Mouse (Mus musculus): ENCODE data around the gene Gcn1l1. TPM values are rescaled to one million over a fixed set of nuclear protein-coding genes. Genes with fewer than 3 reads are reported as not detected.

Gene Gcn1l1
- polyA plus RNA-seq, 1 experiment from 2014 or later, result 48.2 TPM

- Histone ChIP-seq H3K36me3 (peaks cover 97% of the 10 kb centered on the region), H3K4me2 (replicated peaks) (no peak overlapping the region), H3K27ac (no peak overlapping the region), H3K27me3 (no peaks in the 10 kb centered on the region), H3K4me1 (no peaks in the 10 kb centered on the region), H3K9me3 (peaks cover 10% of the 10 kb centered on the region), H3K9ac (no peak overlapping the region), H3K4me3 (no peak overlapping the region)
- no peak for ATAC-seq (ENCODE audit: low FRiP score, low read depth)
- WGBS, result 94% methylated on average over 2 of the region's 2 CpGs
Measured at GRCm38 (mm10) chr5:115586780-115587179, 21.7 kb downstream of the Gcn1l1 start.

- H3K27ac ChIP-seq, result no peak overlapping the region
- no peaks in the 10 kb centered on the region for H3K27me3 ChIP-seq
- no peak overlapping the region for H3K9ac ChIP-seq
- H3K9me3 ChIP-seq, result no peaks in the 10 kb centered on the region
- WGBS, result 79% methylated on average over 11 of the region's 11 CpGs
- no peak for ATAC-seq (ENCODE audit: low FRiP score, low read depth)
- H3K4me1 ChIP-seq, result no peaks in the 10 kb centered on the region
- H3K36me3 ChIP-seq, result peaks cover 97% of the 10 kb centered on the region
- H3K4me3 ChIP-seq, result no peak overlapping the region
- no peak overlapping the region for H3K4me2 ChIP-seq (replicated peaks)
Measured at GRCm38 (mm10) chr5:115591028-115591427, 26.0 kb downstream of the Gcn1l1 start.

- no peak for ATAC-seq (ENCODE audit: low FRiP score, low read depth)
- Histone ChIP-seq H3K36me3 (peaks cover 97% of the 10 kb centered on the region), H3K4me3 (no peak overlapping the region), H3K27me3 (no peaks in the 10 kb centered on the region), H3K9ac (no peak overlapping the region), H3K4me2 (replicated peaks) (no peak overlapping the region), H3K27ac (no peak overlapping the region), H3K9me3 (no peaks in the 10 kb centered on the region), H3K4me1 (no peaks in the 10 kb centered on the region)
- 94% methylated on average over 2 of the region's 2 CpGs for WGBS
Measured at GRCm38 (mm10) chr5:115591506-115591905, 26.5 kb downstream of the Gcn1l1 start.

GRCm38 (mm10) chr5:115603561-115603960 is 38.5 kb downstream of the Gcn1l1 start:
- H3K4me3 ChIP-seq, result no peak overlapping the region
- H3K4me2 ChIP-seq (replicated peaks), result no peak overlapping the region
- H3K36me3 ChIP-seq, result peaks cover 91% of the 10 kb centered on the region
- H3K9ac ChIP-seq, result no peak overlapping the region
- H3K4me1 ChIP-seq, result no peaks in the 10 kb centered on the region
- H3K27me3 ChIP-seq, result no peaks in the 10 kb centered on the region
- 95% methylated on average over 6 of the region's 6 CpGs for WGBS
- no peaks in the 10 kb centered on the region for H3K9me3 ChIP-seq
- H3K27ac ChIP-seq, result no peak overlapping the region
- ATAC-seq (ENCODE audit: low FRiP score, low read depth), result no peak

GRCm38 (mm10) chr5:115611566-115611965 is 46.5 kb downstream of the Gcn1l1 start:
- H3K9me3 ChIP-seq, result no peaks in the 10 kb centered on the region
- H3K4me3 ChIP-seq, result no peak overlapping the region
- no peak overlapping the region for H3K27ac ChIP-seq
- WGBS, result 90% methylated on average over 11 of the region's 11 CpGs
- no peaks in the 10 kb centered on the region for H3K27me3 ChIP-seq
- no peaks in the 10 kb centered on the region for H3K4me1 ChIP-seq
- H3K9ac ChIP-seq, result no peak overlapping the region; the same call in 1 of the 2 replicates
- H3K4me2 ChIP-seq (replicated peaks), result no peak overlapping the region
- ATAC-seq (ENCODE audit: low FRiP score, low read depth), result no peak
- peaks cover 99% of the 10 kb centered on the region for H3K36me3 ChIP-seq

- Histone ChIP-seq H3K36me3 (peaks cover 100% of the 10 kb centered on the region), H3K9me3 (no peaks in the 10 kb centered on the region), H3K4me3 (no peak overlapping the region), H3K9ac (no peak overlapping the region), H3K4me1 (no peaks in the 10 kb centered on the region), H3K27me3 (no peaks in the 10 kb centered on the region), H3K27ac (no peak overlapping the region), H3K4me2 (replicated peaks) (no peak overlapping the region)
- 93% methylated on average over 9 of the region's 9 CpGs for WGBS
- no peak for ATAC-seq (ENCODE audit: low FRiP score, low read depth)
Measured at GRCm38 (mm10) chr5:115613332-115613731, 48.3 kb downstream of the Gcn1l1 start.

GRCm38 (mm10) chr5:115614948-115615347 is 49.9 kb downstream of the Gcn1l1 start:
- Histone ChIP-seq H3K4me2 (replicated peaks) (no peak overlapping the region), H3K27ac (no peak overlapping the region), H3K36me3 (peaks cover 100% of the 10 kb centered on the region), H3K9me3 (no peaks in the 10 kb centered on the region), H3K9ac (no peak overlapping the region), H3K4me1 (no peaks in the 10 kb centered on the region), H3K4me3 (no peak overlapping the region), H3K27me3 (no peaks in the 10 kb centered on the region)
- WGBS, result 85% methylated on average over 7 of the region's 7 CpGs
- ATAC-seq (ENCODE audit: low FRiP score, low read depth), result no peak

- Histone ChIP-seq H3K9me3 (no peaks in the 10 kb centered on the region), H3K27me3 (no peaks in the 10 kb centered on the region), H3K36me3 (peaks cover 87% of the 10 kb centered on the region), H3K9ac (no peak overlapping the region), H3K4me1 (no peaks in the 10 kb centered on the region), H3K4me2 (replicated peaks) (no peak overlapping the region), H3K4me3 (no peak overlapping the region), H3K27ac (no peak overlapping the region)
- no peak for ATAC-seq (ENCODE audit: low FRiP score, low read depth)
- WGBS, result 89% methylated on average over 15 of the region's 15 CpGs
Measured at GRCm38 (mm10) chr5:115619690-115620089, 54.6 kb downstream of the Gcn1l1 start.

- Histone ChIP-seq H3K27ac (no peak overlapping the region), H3K9ac (no peak overlapping the region), H3K4me3 (no peak overlapping the region), H3K9me3 (no peaks in the 10 kb centered on the region), H3K27me3 (no peaks in the 10 kb centered on the region), H3K4me1 (no peaks in the 10 kb centered on the region), H3K36me3 (peaks cover 57% of the 10 kb centered on the region), H3K4me2 (replicated peaks) (no peak overlapping the region)
- no peak for ATAC-seq (ENCODE audit: low FRiP score, low read depth)
- 83% methylated on average over 7 of the region's 7 CpGs for WGBS
Measured at GRCm38 (mm10) chr5:115622686-115623085, 57.6 kb downstream of the Gcn1l1 start.

GRCm38 (mm10) chr5:115623694-115624440 is 58.8 kb downstream of the Gcn1l1 start:
- H3K9me3 ChIP-seq, result no peaks in the 10 kb centered on the region
- H3K4me1 ChIP-seq, result no peaks in the 10 kb centered on the region
- 89% methylated on average over 9 of the region's 9 CpGs for WGBS
- no peak for ATAC-seq (ENCODE audit: low FRiP score, low read depth)
- H3K4me2 ChIP-seq (replicated peaks), result no peak overlapping the region
- no peak overlapping the region for H3K27ac ChIP-seq
- H3K36me3 ChIP-seq, result peaks cover 46% of the 10 kb centered on the region
- H3K9ac ChIP-seq, result no peak overlapping the region
- no peak overlapping the region for H3K4me3 ChIP-seq
- no peaks in the 10 kb centered on the region for H3K27me3 ChIP-seq

GRCm38 (mm10) chr5:115626237-115626886 is 61.3 kb downstream of the Gcn1l1 start:
- no peak for ATAC-seq (ENCODE audit: low FRiP score, low read depth)
- Histone ChIP-seq H3K27ac (no peak overlapping the region), H3K4me2 (replicated peaks) (no peak overlapping the region)

GRCm38 (mm10) chr5:115628083-115628482 is 63.0 kb downstream of the Gcn1l1 start:
- peaks cover 10% of the 10 kb centered on the region; the same call in 1 of the 2 replicates for H3K36me3 ChIP-seq
- H3K27me3 ChIP-seq, result no peaks in the 10 kb centered on the region
- no peak overlapping the region; the same call in 1 of the 2 replicates for H3K27ac ChIP-seq
- no peaks in the 10 kb centered on the region for H3K9me3 ChIP-seq
- WGBS, result 74% methylated on average over 8 of the region's 8 CpGs
- 0 out of 2 replicates have a peak overlapping the region, but pooled peaks have one; percentile 13 for H3K9ac ChIP-seq
- no peak for ATAC-seq (ENCODE audit: low FRiP score, low read depth)
- H3K4me2 ChIP-seq (replicated peaks), result no peak overlapping the region
- H3K4me3 ChIP-seq, result no peak overlapping the region
- H3K4me1 ChIP-seq, result peaks cover 20% of the 10 kb centered on the region

More at GRCm38 (mm10) chr5:115626237-115626886, 61.3 kb downstream of the Gcn1l1 start:
- WGBS, result 81% methylated on average over 10 of the region's 10 CpGs
- H3K9me3 ChIP-seq, result no peaks in the 10 kb centered on the region
- no peaks in the 10 kb centered on the region for H3K27me3 ChIP-seq
- H3K4me3 ChIP-seq, result no peak overlapping the region
- H3K4me1 ChIP-seq, result peaks cover 11% of the 10 kb centered on the region
- H3K9ac ChIP-seq, result no peak overlapping the region
- peaks cover 21% of the 10 kb centered on the region for H3K36me3 ChIP-seq
